ENCODE assay signal across 8 mouse cellular contexts in the genomic region with DNA sequence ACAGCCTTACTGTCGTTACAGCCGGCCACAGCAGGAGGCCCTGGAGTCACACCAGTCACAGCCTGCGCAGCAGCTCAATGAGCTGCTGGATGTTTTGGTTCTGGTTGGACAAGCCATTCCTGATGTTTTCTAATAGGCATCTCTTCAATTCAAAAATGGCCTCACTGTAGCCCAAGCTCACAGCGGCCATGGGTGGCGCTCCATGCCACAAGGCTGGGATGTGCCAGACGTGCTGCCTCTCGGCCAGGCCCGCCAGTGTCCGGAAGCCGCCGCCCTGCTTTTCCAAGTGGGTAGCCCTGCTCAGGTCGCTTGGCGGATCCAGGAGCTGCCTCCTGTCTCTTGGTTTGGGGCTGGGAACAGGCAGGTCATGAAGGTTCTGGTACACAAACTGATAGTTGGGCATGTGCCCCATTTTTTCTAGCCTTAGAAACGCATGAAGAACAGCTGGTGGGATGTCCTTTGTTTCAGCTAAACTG. TPM values are rescaled to one million over a fixed set of nuclear protein-coding genes. Genes with fewer than 3 reads are reported as not detected.
DNase-seq lines count a peak whose midpoint lies in the region; ATAC-seq and TF ChIP-seq lines count a peak whose summit lies in the region.

Gene Mrps24 (minus strand): TSS at position 51 of the 476 bp plus-strand sequence.

- no peak within 1 kb of the TSS for H3K9ac ChIP-seq in heart, embryonic 16.5 days (ENCODE audit: low read length)
- H3K9ac ChIP-seq in neural tube, embryonic 12.5 days: no peak within 1 kb of the TSS

- H3K36me3 ChIP-seq in heart, embryonic 16.5 days (ENCODE audit: control insufficient read depth, insufficient read depth): peaks cover 43% of the 10 kb centered on the region
- H3K36me3 ChIP-seq in neural tube, embryonic 12.5 days: peaks cover 37% of the 10 kb centered on the region

- WGBS in heart, embryonic 16.5 days: 82% methylated on average over 14 of the region's 14 CpGs
- 82% methylated on average over 14 of the region's 14 CpGs for WGBS in neural tube, embryonic 12.5 days

- H3K27me3 ChIP-seq in heart, embryonic 16.5 days (ENCODE audit: control insufficient read depth, insufficient read depth, low read length): no peaks in the 10 kb centered on the region
- no peaks in the 10 kb centered on the region for H3K27me3 ChIP-seq in neural tube, embryonic 12.5 days (replicated peaks)

- ATAC-seq in heart, embryonic 16.5 days (replicated peaks; ENCODE audit: extremely low read depth, insufficient read depth, low FRiP score): no peak
- no peak for ATAC-seq in neural tube, embryonic 12.5 days (ENCODE audit: low FRiP score, low read depth)

- no peak for TF ChIP-seq CTCF in embryonic fibroblast, embryonic 13.5 days (IDR thresholded peaks at IDR 0.05; ENCODE audit: borderline replicate concordance, insufficient read depth, low read length)

- TF ChIP-seq POLR2A in embryonic fibroblast, embryonic 13.5 days (IDR thresholded peaks at IDR 0.05; ENCODE audit: low read depth, low read length): no peak

- H3K9me3 ChIP-seq in heart, embryonic 16.5 days (replicated peaks; ENCODE audit: control insufficient read depth, low read length): no peaks in the 10 kb centered on the region
- no peaks in the 10 kb centered on the region for H3K9me3 ChIP-seq in neural tube, embryonic 12.5 days

- H3K27ac ChIP-seq in embryonic fibroblast, embryonic 13.5 days (ENCODE audit: insufficient read depth, low read length): no peak within 1 kb of the TSS
- H3K27ac ChIP-seq in heart, embryonic 16.5 days (ENCODE audit: low read length): no peak within 1 kb of the TSS
- H3K27ac ChIP-seq in neural tube, embryonic 12.5 days: no peak within 1 kb of the TSS

- no peak within 1 kb of the TSS for H3K4me2 ChIP-seq in heart, embryonic 16.5 days (ENCODE audit: low read depth, low read length)
- H3K4me2 ChIP-seq in neural tube, embryonic 12.5 days (replicated peaks): no peak within 1 kb of the TSS

- no peaks in the 10 kb centered on the region for H3K4me1 ChIP-seq in embryonic fibroblast, embryonic 13.5 days (ENCODE audit: control insufficient read depth, insufficient read depth, low read length)
- H3K4me1 ChIP-seq in heart, embryonic 16.5 days (ENCODE audit: control insufficient read depth, insufficient read depth, low read length): no peaks in the 10 kb centered on the region
- no peaks in the 10 kb centered on the region for H3K4me1 ChIP-seq in neural tube, embryonic 12.5 days

- no peak within 1 kb of the TSS for H3K4me3 ChIP-seq in embryonic fibroblast, embryonic 13.5 days (ENCODE audit: insufficient read depth, low read length)
- no peak within 1 kb of the TSS for H3K4me3 ChIP-seq in heart, embryonic 16.5 days (ENCODE audit: low read length)
- no peak within 1 kb of the TSS for H3K4me3 ChIP-seq in neural tube, embryonic 12.5 days

- intact Hi-C loops in left cerebral cortex, postnatal 36 days (cut with DNase I): no loop called here

- DNase-seq in urinary bladder, adult 2 months (ENCODE audit: low spot score): no peak
- DNase-seq in urinary bladder, postnatal 36 days (ENCODE audit: low spot score in 2 of 2): no peak
- no peak for DNase-seq in left cerebral cortex, postnatal 36 days (ENCODE audit: low spot score in 2 of 2)
- no peak for DNase-seq in right cerebral cortex, postnatal 36 days (ENCODE audit: low spot score in 2 of 2)
- DNase-seq in kidney, postnatal 14 days: no peak

RNA-seq across cellular contexts. Expression of gene Mrps24, which starts in this region (rescaled TPM):
- polyA plus RNA-seq in urinary bladder, adult 2 months (2012; rRNA removed): 81.2 and 82.7 TPM in 2 replicates
- polyA plus RNA-seq in embryonic fibroblast, embryonic 13.5 days (2011; ENCODE audit: insufficient read length, low read depth, missing spikeins): 40.2 and 41.9 TPM in 2 replicates
- 197 and 201 TPM in 2 replicates for polyA plus RNA-seq in heart, embryonic 16.5 days (2015; fragmentation: Nextera tagmentation; extraction: Ambion mirVana)
- 10 to 100 TPM; 64.7 to 71.7 TPM for total RNA-seq in left cerebral cortex, postnatal 36 days (2021)
- 151 and 159 TPM in 2 replicates for polyA plus RNA-seq in neural tube, embryonic 12.5 days (2016; fragmentation: Nextera tagmentation; extraction: Ambion mirVana)
